Mouse (Mus musculus): ENCODE measurements around the gene Tmem91.
A peak's percentile ranks its signal among the peaks of the same experiment; 100 is the strongest.

The Tmem91 gene

DNA sequence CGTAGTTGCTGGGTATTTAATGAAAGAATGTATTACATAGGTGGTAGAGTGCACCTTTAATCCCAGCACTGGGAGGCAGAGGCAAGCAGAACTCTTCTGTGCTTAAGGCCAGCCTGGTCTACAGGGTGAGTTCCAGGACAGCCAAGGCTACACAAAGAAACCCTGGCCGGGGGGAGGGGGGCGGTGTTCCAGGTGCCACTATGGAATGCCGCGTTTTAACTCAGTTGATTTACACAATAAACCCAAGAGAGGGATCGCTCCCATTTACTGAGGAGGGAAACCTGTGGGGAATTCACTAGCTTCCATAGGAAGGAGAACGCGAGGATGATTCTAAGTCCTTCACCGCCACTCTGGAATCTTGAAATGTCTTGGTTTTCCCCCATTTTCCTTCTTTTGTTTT, 5.3 kb downstream of the Tmem91 start:
- no peak for DNase-seq

DNA sequence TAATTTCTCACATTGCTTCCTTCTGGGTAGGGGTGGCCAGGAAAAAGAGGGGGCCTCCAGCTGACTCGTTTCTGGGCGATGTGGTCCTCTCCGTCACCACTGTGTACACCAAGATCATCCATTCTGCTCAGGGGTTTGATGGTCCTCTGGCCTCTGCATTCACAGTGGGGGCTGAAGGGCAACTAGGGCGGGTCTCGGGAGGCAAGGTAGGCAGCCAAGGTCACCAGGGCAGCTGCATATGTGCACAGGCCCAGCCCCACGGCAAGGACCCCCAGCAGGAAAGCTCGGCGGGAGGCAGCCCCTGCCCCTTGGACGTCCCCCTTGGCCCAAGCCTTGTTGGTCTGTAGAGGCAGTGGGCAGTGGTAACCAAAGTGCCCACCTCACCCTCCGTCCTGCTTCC, 5.8 kb downstream of the Tmem91 start:
- no peak for DNase-seq

DNA sequence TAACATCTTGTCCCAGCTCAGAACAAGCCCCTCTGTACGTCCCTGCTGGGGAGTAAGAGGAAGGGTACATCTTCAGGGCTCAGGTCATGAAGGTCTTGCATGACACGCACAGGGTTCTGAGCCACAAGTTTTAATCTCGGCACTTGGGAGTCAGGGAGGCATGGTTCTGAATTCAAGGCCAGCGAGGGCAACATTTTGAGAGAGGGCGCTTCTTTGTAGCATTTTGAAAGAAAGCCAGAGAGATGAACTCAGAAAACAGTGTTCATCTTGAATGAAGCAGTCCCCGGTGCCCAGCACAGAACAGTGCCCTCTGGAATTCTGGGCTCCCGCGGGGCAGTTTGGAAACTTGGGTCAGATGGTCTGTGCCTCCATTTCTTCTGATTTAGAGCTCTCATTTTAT, 8.6 kb downstream of the Tmem91 start:
- no peak for DNase-seq

DNA sequence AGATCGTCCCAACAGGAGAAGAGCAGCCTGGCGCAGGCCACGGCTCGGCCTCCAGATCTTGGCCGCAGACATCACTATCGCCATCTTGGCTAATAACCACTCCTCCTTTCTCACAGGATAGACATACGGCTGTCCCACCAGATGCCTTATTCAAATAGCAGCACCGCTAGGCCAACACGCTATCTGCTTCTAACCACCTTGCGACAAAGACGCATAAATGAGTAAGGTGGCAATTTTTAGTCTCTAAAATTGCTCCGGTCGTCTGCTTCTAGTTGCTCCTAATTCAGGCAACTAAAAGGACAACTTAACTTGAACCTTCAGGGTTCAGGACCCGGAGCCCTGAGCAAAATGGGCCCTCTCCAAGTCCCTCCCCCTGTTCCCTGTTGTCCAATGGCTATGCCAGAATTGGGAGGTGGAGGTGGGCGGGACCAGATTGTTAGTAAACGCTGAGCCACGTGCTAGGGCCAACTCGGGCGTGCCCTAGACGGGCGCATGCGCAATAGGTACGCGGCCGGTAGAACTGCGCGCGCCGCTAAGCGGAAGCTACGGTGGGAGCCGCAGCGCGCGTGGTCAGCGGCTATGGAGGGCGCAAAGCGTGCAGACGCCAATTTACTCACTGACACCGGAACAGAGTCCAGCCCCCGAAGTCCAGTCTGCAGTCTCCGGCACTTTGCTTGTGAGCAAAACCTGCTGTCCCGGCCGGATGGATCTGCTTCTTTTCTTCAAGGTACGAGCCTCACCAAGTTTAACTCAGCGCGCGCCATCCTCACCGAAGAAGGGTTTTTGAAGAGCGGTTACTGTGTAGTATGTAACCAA, 16.1 kb downstream of the Tmem91 start, which contains the start of the genes Bckdha and Exosc5:
Bckdha (minus strand) TSS at position 325 of the 816 bp plus-strand sequence.
Exosc5 (plus strand) TSS at position 508 of the 816 bp plus-strand sequence.
- peak; percentile 100 for DNase-seq

DNA sequence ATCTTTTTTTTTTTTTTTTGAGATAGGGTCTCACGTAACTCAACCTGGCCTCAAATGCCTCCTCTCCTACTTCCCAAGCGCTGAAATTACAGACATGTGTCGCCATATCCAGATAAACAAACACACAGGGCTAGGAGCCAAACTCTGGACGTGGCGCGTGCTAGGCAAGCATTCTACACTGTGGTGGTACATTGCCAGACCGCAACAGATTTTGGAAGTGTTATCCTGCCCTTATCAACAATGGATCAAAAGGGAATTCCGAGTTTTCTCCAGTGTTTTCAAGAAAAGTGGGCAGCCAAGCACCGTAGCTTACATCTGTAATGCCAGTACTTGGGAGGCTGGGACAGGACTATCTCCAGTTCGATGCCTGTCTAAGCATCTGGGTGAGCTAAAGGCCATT, 17.2 kb downstream of the Tmem91 start:
- peak; percentile 48 to 63 for DNase-seq

DNA sequence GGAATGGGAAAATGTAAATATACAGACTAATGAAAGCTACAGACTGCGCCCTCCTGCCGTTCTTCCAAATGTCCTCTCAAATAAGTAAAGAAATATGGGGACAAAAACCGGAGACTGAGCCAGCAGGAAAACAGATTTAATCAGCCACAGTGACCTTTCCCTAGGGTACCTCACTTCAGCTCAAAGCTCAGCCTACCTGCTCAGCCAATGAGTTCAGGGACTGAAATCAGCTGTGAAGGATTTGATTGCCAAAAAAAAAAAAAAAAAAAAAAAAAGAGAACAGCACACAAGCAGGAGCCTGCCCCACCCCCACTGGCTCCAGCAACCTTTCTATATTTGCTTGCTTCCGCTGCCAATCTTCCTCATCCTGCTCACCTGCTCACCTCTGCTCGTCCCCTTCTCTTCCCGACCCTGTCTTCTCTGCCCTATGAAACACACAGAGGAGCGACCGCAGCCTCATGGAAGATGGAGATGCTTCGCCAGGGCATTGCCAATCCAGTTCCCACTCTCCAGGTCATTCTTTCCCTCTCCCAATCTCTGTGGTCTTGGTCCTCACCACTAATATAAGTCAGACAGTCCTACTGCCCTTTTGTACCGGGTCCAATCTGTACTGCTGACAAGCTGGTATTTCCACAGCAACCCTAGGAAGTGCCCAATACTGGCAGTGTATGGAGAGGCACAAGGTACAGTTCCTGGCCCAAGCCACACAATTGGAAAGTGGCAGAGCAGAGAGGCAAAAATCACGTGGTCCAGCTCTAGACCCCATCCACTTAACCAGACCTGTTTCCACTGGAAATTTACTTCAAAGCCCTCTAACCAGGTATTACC, 19.2 kb downstream of the Tmem91 start:
- peak; percentile 74 for DNase-seq

DNA sequence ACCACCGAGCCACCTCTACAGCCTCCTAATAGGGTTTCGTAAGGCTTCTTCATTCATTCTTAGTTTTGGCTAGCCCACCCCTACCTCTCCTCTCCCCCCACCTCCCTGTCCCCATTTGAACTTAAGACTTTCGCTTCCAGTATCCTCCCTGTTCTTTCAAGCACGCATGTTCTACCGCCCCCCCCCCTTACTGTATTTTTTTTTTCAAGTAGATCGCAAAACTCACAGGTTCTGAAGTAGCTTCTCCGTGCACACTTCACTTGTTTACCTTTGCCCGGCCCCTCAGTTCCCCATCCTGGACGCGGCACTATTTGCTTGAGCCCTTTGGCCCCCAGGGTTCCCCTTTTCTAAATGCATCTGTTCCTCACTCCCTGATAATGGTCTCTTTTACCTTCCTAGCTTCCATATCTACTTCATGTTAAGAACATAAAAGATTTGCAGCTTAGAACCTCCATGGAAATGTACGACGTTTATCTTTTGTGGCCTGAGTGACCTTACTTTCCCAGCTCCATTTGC, 22.7 kb downstream of the Tmem91 start:
- DNase-seq, result no peak

DNA sequence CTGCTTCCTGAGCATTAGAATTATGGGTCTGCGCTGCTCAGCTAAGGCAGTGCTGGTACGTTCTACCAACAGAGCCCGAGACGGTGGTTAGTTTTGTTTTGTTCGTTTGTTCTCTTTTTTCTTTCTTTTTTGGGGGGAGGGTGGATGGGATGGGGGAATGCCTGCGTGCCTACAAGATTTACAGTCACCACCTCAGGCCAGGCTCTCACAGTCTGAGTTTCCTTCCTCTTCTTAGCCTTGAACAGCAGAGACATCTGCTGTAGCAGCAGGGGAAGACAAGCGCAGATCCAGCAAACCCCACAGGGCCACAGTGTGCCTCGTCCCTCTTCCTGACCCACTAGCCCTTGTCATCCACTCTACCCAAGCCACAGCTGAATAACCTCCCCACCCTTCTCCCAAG, 23.7 kb downstream of the Tmem91 start:
- no peak for DNase-seq

DNA sequence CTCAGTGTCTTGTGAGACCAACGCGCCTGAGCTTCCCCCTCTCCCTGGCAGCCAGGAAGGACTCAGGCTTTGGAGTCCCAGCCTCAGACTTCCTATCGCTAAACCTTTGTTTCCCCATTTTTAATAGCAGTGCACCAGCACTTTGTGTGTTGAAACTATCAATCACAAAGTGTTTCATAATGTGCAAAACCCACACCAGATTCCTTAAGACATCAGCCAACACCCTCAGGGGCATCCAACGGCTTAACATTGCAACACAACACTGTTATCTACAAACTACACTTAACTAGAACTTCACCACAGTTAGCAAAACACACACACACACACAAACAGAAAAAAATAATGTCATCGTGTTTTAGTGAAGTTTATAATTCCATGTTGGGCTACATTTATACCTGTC, 25.1 kb downstream of the Tmem91 start:
- no peak for DNase-seq

DNA sequence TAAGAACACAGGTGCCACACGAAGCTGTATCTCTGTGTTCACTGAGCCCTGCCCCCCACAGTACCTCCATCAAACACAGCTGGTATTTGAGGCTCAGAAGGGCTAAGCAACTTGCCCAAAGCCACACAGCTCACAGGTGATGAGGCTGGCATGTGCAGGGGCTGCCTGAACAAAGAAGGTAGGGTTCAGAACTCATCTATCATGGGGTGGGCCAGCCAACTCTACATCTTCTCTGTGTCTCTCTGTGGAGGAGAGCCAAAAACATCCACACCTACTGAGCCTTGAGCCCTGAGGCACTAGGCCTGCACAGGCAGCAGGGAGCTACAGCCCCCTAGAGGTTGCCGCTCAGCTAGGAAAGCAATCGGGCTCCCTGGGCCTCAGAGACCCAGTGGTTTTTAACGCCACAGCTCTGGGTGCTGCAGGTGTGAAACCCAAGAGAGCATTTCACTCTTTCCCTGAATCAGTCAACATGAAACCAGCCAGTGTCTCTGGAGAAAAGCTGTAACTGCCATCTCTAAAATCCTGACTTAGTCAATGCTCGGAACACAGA, 27.3 kb downstream of the Tmem91 start:
- no peak for DNase-seq

DNA sequence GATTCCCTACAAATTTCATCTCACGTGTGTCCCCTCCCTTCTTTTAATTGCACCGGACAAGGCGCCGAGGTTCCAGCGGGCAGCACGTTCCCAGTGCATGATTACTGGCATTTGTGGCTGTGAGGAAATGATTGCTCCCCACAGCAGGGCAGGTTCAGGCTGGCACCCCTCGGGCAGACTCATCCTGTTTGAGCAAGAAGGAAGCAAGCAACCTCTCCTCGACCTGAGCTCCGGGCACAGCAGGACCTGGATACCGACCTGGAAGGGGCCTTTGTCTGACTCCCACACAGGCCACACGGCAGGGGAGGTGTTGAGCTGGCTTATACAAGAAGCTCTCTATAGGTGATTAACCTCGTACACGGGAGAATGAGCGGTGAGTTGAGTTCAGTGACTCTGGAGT, 29.9 kb downstream of the Tmem91 start:
- peak in 1 of 2 experiments; percentile 25 for DNase-seq

DNA sequence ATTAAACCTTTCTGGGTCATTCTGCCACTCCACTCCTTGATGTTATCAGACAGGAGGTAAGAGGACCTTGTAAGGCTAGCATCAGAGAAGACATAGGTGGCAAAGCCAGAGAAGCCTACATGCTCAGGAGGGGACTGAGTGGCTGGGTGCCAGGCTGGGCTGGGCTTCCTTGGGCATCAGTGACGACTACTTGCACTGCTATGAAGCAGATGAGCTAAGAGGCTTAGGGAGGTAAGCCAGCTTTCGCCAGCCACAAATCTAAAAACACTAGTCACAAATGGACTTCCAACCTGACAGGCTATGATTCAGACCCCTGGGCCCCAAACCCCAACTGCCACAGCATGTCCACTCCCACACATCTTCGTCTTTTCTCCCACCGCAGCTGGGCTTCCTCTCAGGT, 30.3 kb downstream of the Tmem91 start:
- DNase-seq, result peak; percentile 70 to 73

DNA sequence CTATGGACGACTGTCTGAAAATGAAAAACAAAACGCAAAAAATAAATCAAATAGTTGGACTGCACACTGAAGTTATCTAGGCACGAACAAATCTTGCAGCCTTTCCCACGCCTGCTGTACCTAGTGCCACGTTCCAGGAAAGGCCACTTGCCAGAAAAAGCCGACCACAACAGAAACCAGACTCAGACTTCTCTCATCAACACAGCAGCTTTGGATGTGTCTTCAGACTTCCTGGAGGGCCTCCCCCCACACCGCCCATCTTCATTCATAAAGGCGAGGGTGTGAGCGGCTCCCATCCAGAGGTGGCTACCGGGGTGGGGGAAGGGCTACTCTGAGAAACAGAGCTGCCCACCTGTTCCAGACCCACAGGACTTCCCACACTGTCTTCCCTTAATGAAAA, 30.8 kb downstream of the Tmem91 start:
- DNase-seq, result peak; percentile 36 to 52

DNA sequence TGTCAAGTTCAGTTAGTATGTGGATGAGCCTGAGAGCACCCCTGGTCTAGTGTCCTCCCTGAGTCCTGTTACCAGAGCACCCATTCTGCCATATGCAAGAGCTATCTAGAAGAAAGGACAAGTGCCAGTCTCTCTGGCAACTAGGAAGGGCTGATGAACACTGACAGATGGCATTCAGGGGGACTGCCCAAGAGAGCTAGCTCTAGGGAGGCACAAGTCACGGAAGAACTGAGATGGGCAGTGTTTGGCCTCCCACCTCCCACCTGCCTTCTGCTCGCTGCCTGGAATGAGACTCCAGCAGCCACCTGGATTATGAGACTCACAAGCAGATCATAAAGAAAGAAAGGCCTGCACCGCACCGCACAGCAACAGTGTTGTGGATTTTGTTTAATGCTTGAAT, 35.2 kb downstream of the Tmem91 start:
- DNase-seq, result peak; percentile 67 to 75

DNA sequence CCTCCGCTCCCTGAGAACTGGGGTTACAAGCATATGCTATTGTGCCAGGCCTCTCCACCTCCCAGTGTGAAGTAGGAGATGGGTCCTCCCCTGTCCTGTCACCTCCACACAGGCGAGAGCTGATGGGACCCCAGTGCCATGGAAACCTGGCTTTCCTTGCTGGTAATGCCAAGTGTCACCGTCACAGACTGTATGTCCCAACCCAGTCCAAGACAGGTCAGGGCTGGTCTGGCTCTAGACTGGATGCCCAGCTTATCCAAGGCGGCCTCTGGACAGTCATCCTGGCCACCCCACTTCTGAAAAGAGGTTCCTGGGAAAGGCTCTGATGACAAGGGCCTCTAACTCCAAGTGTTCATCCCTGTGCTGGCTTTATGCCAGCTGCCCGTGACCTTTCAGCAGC, 37.9 kb downstream of the Tmem91 start:
- DNase-seq, result no peak

DNA sequence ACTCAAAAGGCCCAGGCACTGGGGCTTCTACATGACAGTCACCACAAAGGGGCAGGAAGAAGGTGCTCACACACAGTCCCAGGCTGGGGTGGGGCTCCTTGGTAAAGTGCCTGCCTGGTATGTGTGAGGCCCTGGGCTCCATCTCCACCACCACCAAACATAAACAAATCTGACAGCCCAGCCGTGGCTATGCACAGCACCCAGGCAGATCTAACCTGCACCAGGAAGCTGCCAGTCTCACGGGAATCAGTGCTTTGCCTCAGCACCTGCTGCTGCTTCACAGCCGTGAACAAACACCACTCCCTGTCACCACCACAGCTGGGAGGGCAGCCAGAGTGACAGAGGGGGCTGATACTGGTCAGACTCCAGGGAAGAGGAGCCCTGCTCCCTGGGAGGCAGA, 38.6 kb downstream of the Tmem91 start:
- peak in 1 of 2 experiments; percentile 39 for DNase-seq

DNA sequence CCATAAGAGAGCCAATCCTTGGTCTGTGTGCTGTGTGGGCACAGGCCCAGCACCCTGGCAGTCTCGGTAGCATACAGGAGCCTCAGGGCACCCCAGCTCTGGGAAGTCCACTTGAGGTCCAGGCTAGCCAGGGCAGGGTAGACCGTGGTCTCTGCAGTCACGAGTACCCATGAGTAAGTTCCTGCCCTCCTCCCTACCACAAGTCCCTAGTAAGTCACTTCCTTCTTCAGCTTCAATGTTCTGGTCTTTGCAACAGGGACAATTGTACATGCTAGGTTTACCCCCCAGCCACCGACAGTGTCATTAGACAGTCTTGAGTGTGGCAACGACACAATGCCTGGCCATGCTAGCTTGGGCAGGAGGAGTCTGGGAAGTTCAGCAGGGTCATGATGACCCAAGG, 42.3 kb downstream of the Tmem91 start:
- DNase-seq, result no peak

DNA sequence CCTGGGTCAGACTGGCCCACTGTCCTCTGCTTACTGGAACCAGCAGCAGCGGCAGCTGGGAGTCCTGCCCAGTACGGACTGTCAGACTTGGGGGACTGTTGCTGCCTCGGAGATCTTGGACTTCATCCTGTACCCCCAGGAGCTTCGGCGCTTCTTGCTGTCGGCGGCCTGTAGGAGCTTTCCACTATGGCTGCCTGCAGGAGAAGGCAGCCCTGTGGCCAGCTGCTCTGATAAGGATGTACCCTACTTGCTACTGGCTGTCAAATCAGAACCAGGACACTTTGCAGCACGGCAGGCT, 46.7 kb downstream of the Tmem91 start:
- DNase-seq, result peak in 1 of 2 experiments; percentile 43

DNA sequence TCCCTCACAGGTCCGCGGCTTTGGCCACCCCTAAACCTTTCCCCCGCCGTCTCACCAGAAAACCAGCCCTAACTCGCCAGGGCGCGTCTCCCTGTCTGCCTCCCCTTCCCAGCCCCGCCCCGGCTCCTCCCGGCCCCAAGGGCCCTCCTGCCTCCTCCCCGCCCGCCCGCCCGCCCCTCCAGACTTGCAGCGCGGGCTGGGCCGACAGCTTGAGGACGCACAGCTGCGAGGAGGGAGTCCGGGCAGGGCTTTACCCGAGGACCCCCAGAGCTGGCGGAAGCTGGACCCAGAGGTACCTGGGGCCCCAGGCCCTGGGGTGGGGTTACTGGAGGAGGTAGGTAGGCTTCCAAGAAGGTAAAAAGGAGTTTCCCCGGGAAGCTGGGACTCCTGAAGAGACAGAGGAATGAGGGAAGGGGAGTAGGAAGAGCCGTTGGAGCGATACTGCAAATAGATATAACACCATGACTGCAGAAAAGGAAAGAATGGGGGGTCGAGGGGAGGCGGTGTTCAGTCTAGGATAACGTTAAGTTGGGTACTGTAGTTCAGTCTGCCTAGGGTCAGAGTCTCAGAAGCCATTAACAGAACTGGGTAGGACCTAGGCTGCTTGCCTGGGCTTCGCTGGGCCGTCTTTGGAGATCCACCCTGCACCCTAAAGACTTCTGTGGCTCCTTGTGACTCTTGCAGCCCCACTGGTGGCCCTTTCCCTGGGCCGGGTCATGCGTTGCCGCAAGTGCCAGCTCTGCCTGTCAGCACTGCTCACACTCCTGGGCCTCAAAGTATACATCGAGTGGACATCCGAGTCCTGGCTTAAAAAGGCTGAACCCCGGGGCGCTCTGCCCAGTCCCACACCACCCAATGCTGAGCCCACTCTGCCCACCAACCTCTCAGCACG, 47.3 kb downstream of the Tmem91 start:
- DNase-seq, result peak; percentile 48 to 58

DNA sequence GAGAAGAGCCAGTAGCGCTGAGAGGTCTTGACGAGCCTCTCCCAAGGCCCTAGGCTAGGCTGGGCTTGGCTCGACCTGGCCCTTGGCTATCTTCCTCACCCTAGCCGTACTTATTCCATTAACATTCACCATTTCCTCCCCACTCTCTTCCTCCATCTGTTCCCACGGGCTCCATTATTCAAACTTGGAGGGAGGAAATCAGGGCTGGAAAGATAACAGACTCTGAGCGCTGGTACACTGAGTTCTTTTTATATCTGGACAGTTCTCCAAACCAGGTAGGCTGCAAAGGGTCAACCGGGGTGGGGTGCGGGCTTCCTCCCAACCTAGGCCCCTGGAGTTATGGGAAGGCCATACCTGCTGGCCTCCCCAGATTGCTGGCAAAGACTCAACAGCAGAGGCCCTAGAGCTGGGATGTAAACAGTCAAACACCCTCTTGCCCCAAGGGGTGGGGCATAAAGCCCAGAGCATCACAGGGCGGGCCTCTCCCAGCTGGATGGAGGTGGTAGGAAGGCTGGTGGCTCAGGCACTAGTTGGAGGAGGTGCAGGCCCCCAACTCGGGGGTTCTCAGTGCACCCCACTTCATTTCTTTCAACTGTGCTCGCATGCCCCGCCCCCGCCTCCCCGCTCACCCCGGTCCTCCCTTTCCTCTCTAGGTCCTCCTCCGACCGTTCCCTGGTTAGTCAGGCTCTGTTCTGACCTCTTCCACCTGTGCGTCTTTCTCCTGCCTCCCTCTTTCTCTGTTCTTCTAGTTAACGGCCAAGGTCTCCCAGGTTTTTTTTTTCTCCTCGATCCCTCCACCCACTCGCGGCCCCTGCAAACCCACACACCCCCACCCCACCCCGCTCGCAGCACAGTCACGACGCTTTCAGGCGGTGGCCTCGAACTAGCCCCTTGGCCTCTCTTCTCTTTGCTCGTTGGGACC, 48.2 kb downstream of the Tmem91 start, which contains the start of gene B3gnt8:
B3gnt8 (plus strand) TSS at position 146 of the 922 bp plus-strand sequence.
- DNase-seq, result peak; percentile 64 to 67

DNA sequence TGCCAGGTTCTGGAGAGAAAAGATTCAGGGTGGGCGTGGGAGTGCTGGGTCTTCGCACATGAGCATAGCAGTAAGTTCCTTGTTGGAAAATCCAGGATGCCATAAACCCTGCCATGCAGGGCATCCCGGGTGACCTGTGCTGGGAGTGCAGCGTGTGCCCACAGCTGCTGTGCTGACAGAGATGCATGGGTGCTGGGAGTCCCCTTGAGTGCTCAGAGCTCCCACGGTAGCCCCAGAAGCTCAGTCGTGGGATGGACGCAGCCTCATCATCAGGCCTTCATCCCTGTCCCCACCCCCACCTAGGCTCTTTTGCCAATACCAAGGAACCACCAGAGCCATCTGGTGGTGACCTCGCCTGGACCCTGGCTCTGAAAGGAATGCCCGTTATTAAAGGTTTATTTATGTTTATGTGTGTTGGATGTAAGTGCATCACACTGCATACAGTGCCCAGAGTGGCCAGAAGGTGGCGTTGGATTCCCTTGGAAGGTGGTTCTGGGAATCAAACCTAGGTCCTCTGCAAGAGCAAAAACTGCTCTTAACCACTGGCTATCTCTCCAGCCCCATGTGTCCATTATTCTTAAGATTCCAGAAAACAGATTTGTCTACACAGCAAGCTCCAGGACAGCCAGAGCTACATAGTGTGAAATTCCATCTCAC, 49.2 kb downstream of the Tmem91 start:
- DNase-seq, result peak; percentile 70 to 81
